Comparison of ENCODE assay signal across 16 mouse cellular contexts in genomic region chr13:103702266-103702665, GRCm38 (mm10).
"Had no signal": no experiment of that assay in that cellular context is flagged by ENCODE, and none has a peak within 500 bp of the region (broad histone marks: within the 10 kb centered on the region; RNA-seq: fewer than 3 reads in every experiment).

No protein-coding gene starts in this region.

- H3K4me1 ChIP-seq: neural tube, embryonic 13.5 days; stomach, embryonic 15.5 days had no signal

- H3K9ac ChIP-seq: neural tube, embryonic 13.5 days; neural tube, embryonic 15.5 days; stomach, embryonic 15.5 days had no signal

- H3K27me3 ChIP-seq: neural tube, embryonic 13.5 days; neural tube, embryonic 15.5 days; stomach, embryonic 15.5 days had no signal

- H3K9me3 ChIP-seq: neural tube, embryonic 13.5 days; neural tube, embryonic 15.5 days; stomach, embryonic 15.5 days had no signal

- H3K4me3 ChIP-seq: neural tube, embryonic 13.5 days; neural tube, embryonic 15.5 days; stomach, embryonic 15.5 days had no signal

- H3K4me2 ChIP-seq: neural tube, embryonic 13.5 days; neural tube, embryonic 15.5 days; stomach, embryonic 15.5 days had no signal

- H3K27ac ChIP-seq: neural tube, embryonic 13.5 days; neural tube, embryonic 15.5 days; stomach, embryonic 15.5 days; stomach, postnatal 0 days had no signal

- H3K36me3 ChIP-seq: neural tube, embryonic 13.5 days; neural tube, embryonic 15.5 days; stomach, embryonic 15.5 days had no signal

- DNase-seq: retina, postnatal 1 day; right cerebral cortex, adult 18-20 months; right cerebral cortex, postnatal 14 days; right cerebral cortex, postnatal 25 days; right cerebral cortex, postnatal 4 days; spleen, adult 18-20 months; thymus, adult 18-20 months; thymus, adult 2 months; thymus, postnatal 14 days; thymus, postnatal 25 days; thymus, postnatal 36 days; thymus, postnatal 4 days had no signal
